Mouse (Mus musculus) forebrain, embryonic 16.5 days (tissue): ENCODE results near the gene Pcsk6. TPM values are rescaled to one million over a fixed set of nuclear protein-coding genes. Genes with fewer than 3 reads are reported as not detected.
"Not testable (repeated sequence)": the region's sequence is repeated elsewhere in the genome, so short reads cannot be mapped to it uniquely, and the experiment has no call there.

ENCODE experiments used
- ATAC-seq: fragments of 200-750 bp; cut with Nextera tagmentation; 2 replicates; pipeline ENCODE4 v1.8.0; 2017; ENCODE audit warnings: mild to moderate bottlenecking, moderate library complexity
- H3K27ac ChIP-seq: fragments of 300-500 bp; sonication (generic); 2 replicates; pipeline ENCODE4 v1.5.1; 2014; ENCODE audit warnings: low read length, control low read depth
- H3K27me3 ChIP-seq: fragments of 300-500 bp; sonication (generic); replicated peaks from 2 replicates; pipeline ENCODE4 v1.6.1; 2014; ENCODE audit warnings: low read length; ENCODE audit not compliant: control insufficient read depth, insufficient read depth
- H3K36me3 ChIP-seq: fragments of 300-500 bp; sonication (generic); 2 replicates; pipeline ENCODE4 v1.6.1; 2014; ENCODE audit not compliant: control insufficient read depth, insufficient read depth
- H3K4me1 ChIP-seq: fragments of 300-500 bp; sonication (generic); replicated peaks from 2 replicates; pipeline ENCODE4 v1.6.1; 2014; ENCODE audit warnings: low read length; ENCODE audit not compliant: control insufficient read depth, insufficient read depth
- H3K4me2 ChIP-seq: fragments of 300-500 bp; sonication (generic); 2 replicates; pipeline ENCODE4 v1.6.1; 2014; ENCODE audit warnings: mild to moderate bottlenecking, low read length, control low read depth
- H3K4me3 ChIP-seq: fragments of 300-500 bp; sonication (generic); replicated peaks from 2 replicates; pipeline ENCODE4 v1.5.1; 2014; ENCODE audit warnings: mild to moderate bottlenecking, low read length, control low read depth
- H3K9ac ChIP-seq: fragments of 300-500 bp; sonication (generic); replicated peaks from 2 replicates; pipeline ENCODE4 v1.6.1; 2014; ENCODE audit warnings: low read depth, low read length, control low read depth
- H3K9me3 ChIP-seq: fragments of 300-500 bp; sonication (generic); 2 replicates; pipeline ENCODE4 v1.6.1; 2016; ENCODE audit warnings: low read length; ENCODE audit not compliant: control insufficient read depth
- WGBS: fragments of 180-500 bp; shearing (Covaris S2); extraction: QIAGEN DNeasy Blood & Tissue Kit; methylation state at CpG from one replicate; pipeline ENCODE4 v1.1.7; 2014; 5-methylcytosine and 5-hydroxymethylcytosine counted together
- polyA plus RNA-seq: library from polyadenylated mRNA; unstranded; fragments of >200 nt; fragmentation: Nextera tagmentation; extraction: Ambion mirVana; gene quantifications from 2 replicates; pipeline ENCODE4 v1.2.1, GENCODE M21; 2015

Gene Pcsk6
- polyA plus RNA-seq, 1 experiment from 2014 or later = 0.90 TPM

DNA sequence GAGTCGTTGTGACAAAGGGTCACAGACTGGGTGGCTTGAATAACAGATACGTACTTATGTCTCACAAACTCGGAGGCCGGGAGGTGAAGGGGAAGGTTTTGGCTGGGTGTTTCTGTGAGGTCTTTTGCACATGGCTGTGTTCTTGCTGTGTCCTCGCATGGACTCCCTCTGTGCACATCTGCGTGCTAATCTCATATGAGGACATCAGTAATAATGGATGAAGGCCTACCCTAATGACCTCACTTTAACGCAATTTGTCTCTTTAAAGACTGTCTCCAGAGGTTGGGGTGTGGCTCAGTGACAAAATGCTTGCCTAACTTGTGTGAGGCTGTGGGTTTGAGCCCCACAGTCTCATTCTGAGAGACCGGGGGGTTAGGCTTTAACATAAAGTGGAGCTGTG is 55.0 kb downstream of the Pcsk6 start:
- Histone ChIP-seq H3K4me3 (no peak overlapping the region), H3K4me2 (no peak overlapping the region), H3K9ac (no peak overlapping the region), H3K9me3 (no peaks in the 10 kb centered on the region), H3K27me3 (no peaks in the 10 kb centered on the region), H3K4me1 (no peaks in the 10 kb centered on the region), H3K36me3 (no peaks in the 10 kb centered on the region), H3K27ac (no peak overlapping the region)
- 83% methylated on average over 8 of the region's 8 CpGs for WGBS
- ATAC-seq = no peak

DNA sequence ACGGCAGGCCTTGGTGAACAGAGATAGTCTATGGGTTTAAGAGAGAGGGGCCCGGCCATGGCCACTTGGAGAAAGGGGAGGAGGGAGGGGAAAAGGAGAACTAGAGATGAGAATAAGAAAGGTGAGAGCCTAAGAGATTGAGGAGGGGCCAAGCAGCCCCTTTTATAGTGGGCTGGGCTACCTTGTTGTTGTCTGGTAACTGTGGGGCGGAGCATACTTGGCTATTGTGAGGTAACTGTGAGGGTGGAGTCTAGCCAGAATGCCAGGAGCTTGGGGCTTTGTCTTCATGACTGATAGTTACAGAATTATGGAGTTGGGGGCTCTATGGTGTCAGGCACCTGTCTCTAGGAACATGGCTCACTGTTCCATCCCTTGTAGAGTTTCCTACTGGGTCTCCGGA is 56.9 kb downstream of the Pcsk6 start:
- no peaks in the 10 kb centered on the region for H3K4me1 ChIP-seq
- H3K27me3 ChIP-seq = no peaks in the 10 kb centered on the region
- no peaks in the 10 kb centered on the region for H3K36me3 ChIP-seq
- no peaks in the 10 kb centered on the region for H3K9me3 ChIP-seq
- H3K27ac ChIP-seq = no peak overlapping the region
- no peak for ATAC-seq
- WGBS = 92% methylated on average over 4 of the region's 4 CpGs
- no peak overlapping the region for H3K9ac ChIP-seq
- no peak overlapping the region for H3K4me2 ChIP-seq
- H3K4me3 ChIP-seq = no peak overlapping the region

DNA sequence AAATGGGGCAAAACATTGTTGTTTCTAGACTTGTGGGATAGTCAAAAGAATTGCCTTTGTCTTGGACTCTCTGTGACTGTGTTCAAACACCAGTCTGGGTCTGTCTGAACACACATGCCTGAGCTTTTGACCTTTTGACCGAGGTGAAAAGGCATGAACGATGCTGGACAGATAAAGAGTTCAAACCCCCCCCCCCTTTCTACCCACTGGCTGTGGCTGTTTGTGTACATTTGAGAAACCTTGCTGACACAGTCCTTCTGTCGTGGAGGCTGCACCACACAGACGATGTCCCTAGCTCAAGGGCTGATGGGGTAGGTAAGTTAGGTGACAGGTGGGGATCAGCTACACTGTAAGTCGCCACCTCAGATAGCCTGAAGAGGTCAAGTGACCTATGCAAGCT is 67.9 kb downstream of the Pcsk6 start:
- H3K9me3 ChIP-seq = no peaks in the 10 kb centered on the region
- no peak overlapping the region for H3K4me2 ChIP-seq
- no peak overlapping the region for H3K9ac ChIP-seq
- ATAC-seq = no peak
- no peaks in the 10 kb centered on the region for H3K36me3 ChIP-seq
- no peaks in the 10 kb centered on the region for H3K4me1 ChIP-seq
- H3K27me3 ChIP-seq = no peaks in the 10 kb centered on the region
- H3K27ac ChIP-seq = no peak overlapping the region
- H3K4me3 ChIP-seq = no peak overlapping the region
- WGBS = 58% methylated on average over 5 of the region's 5 CpGs

DNA sequence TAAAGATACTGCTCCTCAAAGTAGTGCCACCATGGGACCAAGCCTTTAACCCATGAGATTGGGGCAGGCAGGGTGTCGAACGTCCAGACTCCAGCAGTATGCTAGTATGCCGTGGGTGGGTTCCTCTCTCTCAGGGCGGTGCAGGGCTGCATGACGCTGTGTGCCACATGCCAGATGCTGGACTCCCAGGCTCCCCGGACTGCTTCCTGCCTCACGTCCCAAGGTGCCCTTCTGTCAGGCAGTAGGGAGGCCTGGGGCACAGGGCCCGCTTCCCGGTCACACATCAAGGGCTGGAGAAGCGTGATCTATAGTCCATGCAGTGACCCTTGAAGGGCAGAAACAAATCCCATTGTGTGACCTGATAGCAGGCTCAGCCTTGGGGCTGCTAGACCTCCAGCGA is 68.9 kb downstream of the Pcsk6 start:
- WGBS = 69% methylated on average over 11 of the region's 11 CpGs
- no peak overlapping the region for H3K4me2 ChIP-seq
- H3K36me3 ChIP-seq = no peaks in the 10 kb centered on the region
- H3K27me3 ChIP-seq = no peaks in the 10 kb centered on the region
- H3K4me3 ChIP-seq = no peak overlapping the region
- no peak for ATAC-seq
- no peak overlapping the region for H3K27ac ChIP-seq
- H3K9ac ChIP-seq = no peak overlapping the region
- no peaks in the 10 kb centered on the region for H3K4me1 ChIP-seq
- H3K9me3 ChIP-seq = no peaks in the 10 kb centered on the region

DNA sequence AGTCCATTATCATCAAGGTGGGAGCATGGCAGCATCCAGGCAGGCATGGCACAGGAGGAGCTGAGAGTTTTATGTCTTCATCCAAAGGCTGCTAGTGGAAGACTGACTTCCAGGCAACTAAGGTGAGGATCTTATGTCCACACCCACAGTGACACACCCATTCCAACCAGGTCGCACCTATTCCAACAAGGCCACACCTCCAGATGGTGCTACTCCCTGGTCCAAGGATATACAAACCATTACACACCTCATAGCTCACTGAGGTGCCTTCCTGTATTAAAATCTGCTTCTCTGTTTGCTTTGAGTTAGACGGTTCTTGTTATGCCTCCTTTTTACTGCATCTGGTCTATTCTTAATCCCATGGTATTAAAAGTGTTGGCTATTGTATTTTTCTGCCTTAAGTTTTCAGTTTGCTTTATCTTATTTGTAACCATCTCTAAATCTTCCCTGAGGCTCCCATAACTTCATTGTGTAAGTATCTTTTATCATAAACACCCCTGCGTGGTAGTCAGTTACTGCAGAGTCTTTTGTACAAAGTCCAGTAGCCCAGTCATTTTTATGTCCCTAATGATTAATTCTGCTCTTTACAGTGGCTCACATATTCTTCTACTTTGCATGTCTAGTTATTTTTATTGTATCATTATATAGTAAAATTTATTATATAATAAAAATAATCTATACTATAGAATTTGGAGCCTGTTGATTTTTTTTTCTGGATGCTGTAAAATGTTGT is 72.9 kb downstream of the Pcsk6 start:
- not testable (repeated sequence) for H3K4me3 ChIP-seq, H3K27me3 ChIP-seq, H3K9me3 ChIP-seq, H3K27ac ChIP-seq, H3K4me1 ChIP-seq, H3K4me2 ChIP-seq, H3K9ac ChIP-seq, H3K36me3 ChIP-seq, ATAC-seq
- 79% methylated on average over 3 of the region's 3 CpGs for WGBS

DNA sequence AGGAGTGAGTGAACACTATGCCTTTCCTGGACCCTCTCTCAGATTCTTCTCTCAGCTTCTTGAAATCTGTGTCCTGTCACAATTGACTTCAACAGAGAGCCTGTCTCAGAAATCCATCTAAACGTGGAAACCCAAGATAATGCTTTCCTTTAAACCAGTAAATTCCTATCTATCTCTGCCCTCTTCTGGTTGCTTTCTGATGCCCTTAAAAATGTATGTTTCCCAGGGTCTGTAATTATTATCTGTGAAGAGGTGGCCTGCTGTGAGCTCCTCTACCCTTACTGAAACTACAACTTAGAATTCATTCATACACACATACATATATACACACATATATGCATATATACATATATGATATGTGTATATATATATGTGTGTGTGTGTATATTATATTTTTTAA is 73.7 kb downstream of the Pcsk6 start:
- Histone ChIP-seq H3K4me2 (no peak overlapping the region), H3K9me3 (no peaks in the 10 kb centered on the region), H3K36me3 (no peaks in the 10 kb centered on the region), H3K27me3 (no peaks in the 10 kb centered on the region), H3K4me3 (no peak overlapping the region), H3K9ac (no peak overlapping the region), H3K4me1 (no peaks in the 10 kb centered on the region), H3K27ac (no peak overlapping the region)
- no peak for ATAC-seq
- 38% methylated on average over 1 of the region's 1 CpGs for WGBS

DNA sequence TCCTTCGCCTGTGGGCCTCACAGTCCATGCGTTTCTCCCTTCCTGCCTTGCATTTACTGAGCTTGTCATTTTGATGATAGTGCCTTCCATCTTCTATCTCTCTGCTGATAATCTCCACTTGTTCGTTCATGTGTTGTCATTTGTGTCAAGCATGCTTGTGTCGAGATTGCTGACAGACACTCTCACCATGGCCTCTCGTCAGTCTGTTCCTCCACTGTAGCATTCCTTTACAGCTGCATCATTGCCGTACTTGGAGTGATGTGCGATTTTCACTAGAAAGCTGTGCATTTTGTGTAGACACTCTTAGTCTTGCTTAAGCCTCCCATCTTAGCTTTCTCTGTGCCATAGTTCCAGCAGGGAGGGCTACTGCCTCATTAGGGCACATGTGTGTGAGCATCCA is 79.5 kb downstream of the Pcsk6 start:
- H3K27ac ChIP-seq = no peak overlapping the region
- no peaks in the 10 kb centered on the region for H3K36me3 ChIP-seq
- no peak overlapping the region for H3K4me3 ChIP-seq
- H3K27me3 ChIP-seq = no peaks in the 10 kb centered on the region
- peaks cover 13% of the 10 kb centered on the region for H3K4me1 ChIP-seq
- H3K9ac ChIP-seq = no peak overlapping the region
- H3K4me2 ChIP-seq = no peak overlapping the region
- ATAC-seq = no peak
- H3K9me3 ChIP-seq = no peaks in the 10 kb centered on the region
- whole genome bisulfite sequencing = 77% methylated on average over 7 of the region's 7 CpGs

DNA sequence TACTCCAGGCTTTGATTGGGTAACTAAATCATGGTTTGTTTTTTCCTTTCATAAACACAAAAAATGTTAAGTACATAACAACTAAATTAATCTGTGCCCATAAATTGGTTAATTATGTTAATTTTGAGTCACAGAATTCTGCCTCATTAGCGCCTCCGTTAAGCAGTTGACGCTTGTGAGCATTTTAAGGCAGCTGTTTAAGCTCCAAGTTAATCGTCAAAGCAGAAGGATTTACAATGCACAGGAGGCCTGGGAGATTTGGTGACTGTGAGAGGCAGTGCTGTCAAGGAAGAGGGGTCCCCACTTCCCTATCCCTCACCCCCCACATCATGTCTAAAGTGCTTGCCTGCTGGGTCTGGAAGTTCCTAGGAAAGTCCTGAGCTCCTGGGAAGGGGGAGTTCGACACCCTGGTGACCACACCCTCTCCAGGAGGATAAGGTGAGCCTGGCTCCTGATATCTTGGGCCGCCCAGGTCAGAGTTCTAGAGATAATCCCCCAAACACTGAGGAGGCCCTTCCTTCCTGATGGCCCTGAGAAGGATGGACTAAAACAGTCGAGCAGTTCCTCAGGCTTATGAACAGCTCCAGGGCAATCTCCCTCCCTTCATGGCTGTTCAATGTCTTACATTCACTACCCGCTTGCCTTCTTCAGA is 83.9 kb downstream of the Pcsk6 start:
- H3K27ac ChIP-seq = no peak overlapping the region
- peak; percentile 83 for ATAC-seq

DNA sequence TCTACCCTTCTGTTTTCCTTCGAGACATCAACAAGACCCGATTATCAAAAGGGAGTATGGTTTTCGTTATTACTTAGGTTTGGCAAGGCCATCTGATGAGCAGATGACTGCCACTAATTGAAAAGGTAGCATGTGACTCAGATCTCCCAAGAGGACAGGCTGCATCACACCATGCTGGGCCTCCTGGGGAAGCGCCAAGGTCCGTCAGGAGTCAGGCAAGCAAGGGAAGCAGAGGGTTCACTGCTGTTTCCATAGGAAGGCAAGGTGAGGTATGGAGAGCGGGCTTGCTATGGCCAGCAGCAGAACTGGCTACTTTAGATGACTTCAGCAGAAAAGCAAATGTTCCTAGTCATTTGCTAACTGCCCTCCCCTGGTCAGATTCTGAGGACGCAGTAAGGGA is 84.9 kb downstream of the Pcsk6 start:
- Histone ChIP-seq H3K27ac (no peak overlapping the region), H3K9ac (no peak overlapping the region)
- WGBS = 81% methylated on average over 7 of the region's 7 CpGs

More for the DNA sequence above, 83.9 kb downstream of the Pcsk6 start:
- no peaks in the 10 kb centered on the region for H3K9me3 ChIP-seq
- H3K9ac ChIP-seq = no peak overlapping the region
- 33% methylated on average over 8 of the region's 8 CpGs for WGBS
- H3K4me3 ChIP-seq = no peak overlapping the region
- H3K36me3 ChIP-seq = no peaks in the 10 kb centered on the region
- no peak overlapping the region for H3K4me2 ChIP-seq
- H3K27me3 ChIP-seq = no peaks in the 10 kb centered on the region
- H3K4me1 ChIP-seq = peaks cover 13% of the 10 kb centered on the region

More for the DNA sequence above, 84.9 kb downstream of the Pcsk6 start:
- no peak overlapping the region for H3K4me3 ChIP-seq
- H3K36me3 ChIP-seq = no peaks in the 10 kb centered on the region
- H3K4me1 ChIP-seq = peaks cover 13% of the 10 kb centered on the region
- H3K27me3 ChIP-seq = no peaks in the 10 kb centered on the region
- no peaks in the 10 kb centered on the region for H3K9me3 ChIP-seq
- no peak overlapping the region for H3K4me2 ChIP-seq
- ATAC-seq = no peak
